38 mouse cellular contexts compared by ENCODE assay signal in the genomic region with DNA sequence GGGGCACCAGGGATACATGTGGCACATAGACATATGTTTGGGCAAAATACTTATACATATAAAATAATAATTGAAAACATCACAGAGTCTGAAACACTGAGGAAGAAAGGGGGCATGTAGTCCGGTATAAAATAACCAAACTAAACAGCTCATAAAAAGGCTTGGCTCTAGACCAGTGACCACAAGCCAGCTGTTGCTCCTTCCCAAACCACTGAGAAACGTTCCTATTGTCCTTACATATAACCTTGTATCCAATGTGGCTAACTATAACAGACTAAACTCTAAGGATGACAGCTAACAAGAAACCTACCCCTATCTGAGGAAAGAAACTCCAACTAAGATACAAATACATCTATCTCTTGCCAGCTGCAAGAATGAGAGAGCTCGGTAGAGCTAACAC. TPM values are rescaled to one million over a fixed set of nuclear protein-coding genes. Genes with fewer than 3 reads are reported as not detected.
"Had no signal": no experiment of that assay in that cellular context is flagged by ENCODE, and none has a peak within 500 bp of the region (broad histone marks: within the 10 kb centered on the region; RNA-seq: fewer than 3 reads in every experiment).

No protein-coding gene starts in this region.

- H3K4me1 ChIP-seq: heart, embryonic 10.5 days; heart, embryonic 12.5 days; hindbrain, embryonic 12.5 days had no signal

- ATAC-seq: hindbrain, embryonic 16.5 days; inflammation-experienced regulatory T-cells, adult 6 months; intestine, embryonic 15.5 days; intestine, postnatal 0 days; liver, postnatal 0 days had no signal

- H3K27me3 ChIP-seq: heart, embryonic 12.5 days; hindbrain, embryonic 12.5 days; intestine, embryonic 15.5 days; kidney, embryonic 15.5 days; limb, embryonic 13.5 days; limb, embryonic 15.5 days; liver, embryonic 13.5 days; liver, embryonic 15.5 days had no signal

- H3K9ac ChIP-seq: heart, embryonic 12.5 days; hindbrain, embryonic 12.5 days; hindbrain, embryonic 14.5 days; intestine, embryonic 15.5 days; kidney, embryonic 15.5 days; limb, embryonic 13.5 days; limb, embryonic 15.5 days; liver, embryonic 13.5 days; liver, embryonic 15.5 days; liver, postnatal 0 days had no signal

- H3K9me3 ChIP-seq: heart, embryonic 10.5 days; heart, embryonic 12.5 days; hindbrain, embryonic 10.5 days; hindbrain, embryonic 12.5 days; intestine, embryonic 15.5 days; kidney, embryonic 15.5 days; limb, embryonic 15.5 days; liver, embryonic 13.5 days; liver, embryonic 15.5 days had no signal

- H3K4me3 ChIP-seq: gastrocnemius, adult 2 months; heart, adult 2 months; heart, embryonic 10.5 days; heart, embryonic 12.5 days; hindbrain, embryonic 10.5 days; hindbrain, embryonic 12.5 days; intestine, embryonic 15.5 days; kidney, embryonic 15.5 days; layer of hippocampus, adult 2 months; limb, embryonic 13.5 days; limb, embryonic 15.5 days; liver, embryonic 13.5 days; liver, embryonic 15.5 days had no signal

- DNase-seq: gastrocnemius, adult 2 months; gastrocnemius, postnatal 10 days; gastrocnemius, postnatal 25 days; heart, adult 2 months; heart, postnatal 10 days; heart, postnatal 4 days; kidney, adult 18-20 months; kidney, adult 9 months; kidney, postnatal 25 days; layer of hippocampus, postnatal 36 days; left cerebral cortex, postnatal 4 days; liver, embryonic 13.5 days; liver, postnatal 0 days had no signal

- H3K4me2 ChIP-seq: heart, embryonic 12.5 days; hindbrain, embryonic 12.5 days; hindbrain, embryonic 14.5 days; intestine, embryonic 15.5 days; kidney, embryonic 15.5 days; limb, embryonic 13.5 days; limb, embryonic 15.5 days; liver, embryonic 13.5 days; liver, embryonic 15.5 days had no signal

- H3K36me3 ChIP-seq: heart, embryonic 10.5 days; heart, embryonic 12.5 days; hindbrain, embryonic 10.5 days; hindbrain, embryonic 12.5 days; intestine, embryonic 15.5 days; kidney, embryonic 15.5 days; limb, embryonic 13.5 days; limb, embryonic 15.5 days; liver, embryonic 13.5 days; liver, embryonic 15.5 days had no signal

- H3K27ac ChIP-seq: gastrocnemius, adult 2 months; heart, adult 2 months; heart, embryonic 10.5 days; hindbrain, embryonic 10.5 days; hindbrain, embryonic 12.5 days; hindbrain, embryonic 14.5 days; intestine, embryonic 15.5 days; kidney, embryonic 15.5 days; kidney, postnatal 0 days; layer of hippocampus, adult 2 months; limb, embryonic 13.5 days; limb, embryonic 15.5 days; liver, embryonic 13.5 days; liver, embryonic 15.5 days had no signal

RNA-seq across cellular contexts. Expression of gene Hsd17b6, which starts 33.3 kb away (rescaled TPM):
- total RNA-seq: gastrocnemius, adult 2 months; gastrocnemius, postnatal 10 days; gastrocnemius, postnatal 25 days; granulocyte monocyte progenitor cell, adult 5-6 weeks; heart, adult 2 months; heart, postnatal 10 days; heart, postnatal 25 days; heart, postnatal 4 days; layer of hippocampus, adult 2 months; layer of hippocampus, postnatal 14 days; layer of hippocampus, postnatal 36 days; left cerebral cortex, adult 18-20 months; left cerebral cortex, adult 8-10 months; left cerebral cortex, postnatal 10 days; left cerebral cortex, postnatal 25 days; left cerebral cortex, postnatal 4 days had no signal
- polyA plus RNA-seq: heart, adult 2 months; heart, embryonic 10.5 days; heart, embryonic 12.5 days; heart, embryonic 14.5 days; heart, embryonic 16.5 days; hindbrain, embryonic 10.5 days; hindbrain, embryonic 12.5 days; hindbrain, embryonic 14.5 days; hindbrain, embryonic 16.5 days; inflammation-experienced regulatory T-cells, adult 6 months; kidney, embryonic 15.5 days; kidney, postnatal 0 days; limb, embryonic 11.5 days; limb, embryonic 13.5 days; limb, embryonic 15.5 days; liver, embryonic 13.5 days had no signal
